Mouse (Mus musculus) embryonic stem cell, embryonic (primary cell): ENCODE results near the gene Limk2.

ENCODE experiments used
- CTCF ChIA-PET, 4 experiments: fragments of 300-600 bp in 2 of 4; fragments of 350-600 bp in 2 of 4; sonication (Branson Sonifier 250); formaldehyde crosslinking; loops; one replicate each; lab custom pipeline; 2022; ENCODE audit warnings: inconsistent platforms in 2 of 4; lab: Charles Lee
- POLR2A ChIA-PET, 4 experiments: fragments of 300-600 bp in 2 of 4; fragments of 350-600 bp in 2 of 4; sonication (Branson Sonifier 250); formaldehyde crosslinking; loops; one replicate each; lab custom pipeline; 2022; ENCODE audit warnings: antibody characterized with exemption in 4 of 4, inconsistent platforms in 1 of 4; lab: Charles Lee

Gene Limk2

DNA sequence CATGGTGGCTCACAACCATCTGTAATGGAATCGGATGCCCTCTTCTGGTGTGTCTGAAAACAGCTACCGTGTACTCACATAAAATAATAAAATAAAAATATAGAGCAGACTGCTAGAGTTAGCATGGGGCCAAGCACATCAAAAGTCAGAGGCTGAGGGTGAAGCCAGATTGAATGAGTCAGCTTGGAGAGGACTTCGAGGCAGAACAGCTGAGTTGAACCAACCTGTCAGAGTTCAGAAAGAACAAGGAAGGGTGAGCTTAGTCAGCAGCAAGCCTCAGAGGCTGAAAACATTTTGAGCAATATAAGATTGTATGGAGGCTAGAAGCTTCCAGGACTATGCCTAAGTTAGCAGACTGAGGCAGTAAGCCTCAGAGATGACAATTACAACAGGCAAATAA lies 90.7 kb downstream of the Limk2 start:
- ChIA-PET POLR2A (interaction anchor here in 3 of 4 experiments (0.7 to 26.9 kb wide), 11 partner anchors 11 to 137 kb away, joined by 3 to 524 read pairs (median 5); partner anchors contain the start of genes Drg1 (in 2 of the 3), Patz1 (in 1 of the 3) and Pik3ip1 (in 1 of the 3)), CTCF (interaction anchor here in 2 of 4 experiments (0.6 to 1.3 kb wide), 2 partner anchors 14 to 1162 kb away, joined by 3 to 5 read pairs; no protein-coding TSS in a partner anchor)

DNA sequence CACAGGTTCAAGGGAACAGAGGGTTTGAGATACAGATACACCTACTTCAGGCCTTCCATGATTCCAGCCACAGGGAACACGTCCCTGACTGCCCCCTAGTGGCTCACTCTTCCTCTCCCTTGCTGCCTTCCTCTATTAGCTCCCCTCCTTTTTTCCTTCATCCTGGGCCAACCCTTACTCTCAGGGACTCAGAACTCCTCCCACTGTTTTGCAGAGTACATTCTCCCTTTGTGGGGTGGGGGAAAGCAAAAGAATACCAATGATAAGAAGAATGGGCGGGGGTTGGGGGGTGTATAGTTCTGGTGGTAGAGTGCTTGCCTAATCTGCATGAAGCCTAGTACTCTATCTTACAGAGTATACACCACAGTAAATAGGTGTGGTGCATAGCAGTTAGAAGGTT lies 94.8 kb downstream of the Limk2 start:
- ChIA-PET POLR2A (interaction anchor here (0.6 to 26.9 kb wide), 46 partner anchors 8 to 416 kb away, joined by 3 to 524 read pairs (median 6); partner anchors contain the start of genes Drg1 (in 4 of the 4), Pik3ip1 (in 3 of the 4) and Patz1 (in 2 of the 4)), CTCF (interaction anchor here (0.5 to 2.8 kb wide), 50 partner anchors 8 to 857 kb away, joined by 3 to 16 read pairs (median 5); partner anchors contain the start of genes Drg1 (in 4 of the 4), Pik3ip1 (in 2 of the 4) and Patz1 (in 1 of the 4))

DNA sequence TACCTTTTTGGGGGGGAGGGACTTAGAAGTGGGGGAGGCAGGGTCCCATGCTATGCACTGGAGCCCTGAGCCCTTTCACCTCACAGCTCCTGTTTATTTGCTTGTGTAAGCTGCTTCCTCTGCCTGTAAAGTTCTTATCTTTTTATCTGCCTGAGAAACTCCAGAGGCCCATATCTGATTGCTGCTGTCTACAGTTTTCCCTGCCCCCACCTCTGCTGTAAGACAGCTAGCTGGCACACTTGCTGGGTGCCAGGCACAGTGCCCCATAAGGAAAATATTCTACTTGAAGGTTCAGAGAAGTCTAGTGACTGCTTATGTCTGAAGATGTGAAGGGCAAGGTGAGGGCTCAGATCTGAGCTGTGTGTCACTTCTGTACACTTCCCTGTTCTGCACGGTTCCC lies 95.7 kb downstream of the Limk2 start:
- POLR2A ChIA-PET: interaction anchor here in 3 of 4 experiments (0.9 to 26.9 kb wide), 17 partner anchors 9 to 105 kb away, joined by 3 to 524 read pairs (median 11); partner anchors contain the start of genes Pik3ip1 (in 3 of the 3), Drg1 (in 2 of the 3) and Patz1 (in 2 of the 3)
- CTCF ChIA-PET: interaction anchor here (0.6 to 1.7 kb wide), 10 partner anchors 9 to 176 kb away, joined by 3 to 8 read pairs (median 3); partner anchors contain the start of gene Drg1 (in 1 of the 4)

DNA sequence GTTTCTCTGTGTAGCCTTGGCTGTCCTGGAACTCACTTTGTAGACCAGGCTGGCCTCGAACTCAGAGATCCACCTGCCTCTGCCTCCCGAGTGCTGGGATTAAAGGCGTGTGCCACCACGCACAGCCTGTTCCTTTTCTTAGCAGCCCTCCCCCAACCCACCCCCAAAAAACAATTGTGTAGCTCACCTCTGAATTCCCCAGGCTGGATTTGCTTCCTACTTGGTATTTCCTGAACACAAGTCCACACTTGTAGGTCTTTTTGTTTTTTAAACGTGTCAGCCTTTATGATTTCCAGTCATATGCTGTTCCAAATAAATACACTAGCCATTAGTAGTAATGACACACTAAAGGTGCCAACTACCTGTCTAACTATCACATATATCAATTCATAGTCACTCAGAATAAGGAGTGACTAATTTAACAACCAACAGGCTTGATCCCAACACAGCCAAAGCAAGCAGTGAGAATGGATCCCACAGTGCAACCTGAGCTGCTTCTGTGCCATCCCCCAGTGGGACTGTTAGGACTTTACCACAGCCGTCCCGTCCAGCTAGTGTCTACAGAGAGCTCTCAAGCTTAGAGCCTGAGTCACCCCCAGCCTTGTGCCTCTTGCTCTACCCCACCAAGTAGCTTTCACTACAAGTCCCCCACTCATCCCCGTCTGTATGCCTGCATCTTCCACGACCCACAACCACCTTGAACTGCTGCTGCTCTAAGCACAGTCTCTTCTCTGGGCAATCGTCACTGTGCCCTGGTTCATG lies 97.2 kb downstream of the Limk2 start:
- POLR2A ChIA-PET: interaction anchor here in 3 of 4 experiments (0.6 to 26.9 kb wide), 19 partner anchors 10 to 180 kb away, joined by 3 to 524 read pairs (median 4); partner anchors contain the start of genes Drg1 (in 2 of the 3), Patz1 (in 2 of the 3) and Sfi1 (in 1 of the 3)
- CTCF ChIA-PET: interaction anchor here (0.5 to 1.4 kb wide), 6 partner anchors 12 to 51 kb away, joined by 3 to 4 read pairs (median 3); no protein-coding TSS in a partner anchor

DNA sequence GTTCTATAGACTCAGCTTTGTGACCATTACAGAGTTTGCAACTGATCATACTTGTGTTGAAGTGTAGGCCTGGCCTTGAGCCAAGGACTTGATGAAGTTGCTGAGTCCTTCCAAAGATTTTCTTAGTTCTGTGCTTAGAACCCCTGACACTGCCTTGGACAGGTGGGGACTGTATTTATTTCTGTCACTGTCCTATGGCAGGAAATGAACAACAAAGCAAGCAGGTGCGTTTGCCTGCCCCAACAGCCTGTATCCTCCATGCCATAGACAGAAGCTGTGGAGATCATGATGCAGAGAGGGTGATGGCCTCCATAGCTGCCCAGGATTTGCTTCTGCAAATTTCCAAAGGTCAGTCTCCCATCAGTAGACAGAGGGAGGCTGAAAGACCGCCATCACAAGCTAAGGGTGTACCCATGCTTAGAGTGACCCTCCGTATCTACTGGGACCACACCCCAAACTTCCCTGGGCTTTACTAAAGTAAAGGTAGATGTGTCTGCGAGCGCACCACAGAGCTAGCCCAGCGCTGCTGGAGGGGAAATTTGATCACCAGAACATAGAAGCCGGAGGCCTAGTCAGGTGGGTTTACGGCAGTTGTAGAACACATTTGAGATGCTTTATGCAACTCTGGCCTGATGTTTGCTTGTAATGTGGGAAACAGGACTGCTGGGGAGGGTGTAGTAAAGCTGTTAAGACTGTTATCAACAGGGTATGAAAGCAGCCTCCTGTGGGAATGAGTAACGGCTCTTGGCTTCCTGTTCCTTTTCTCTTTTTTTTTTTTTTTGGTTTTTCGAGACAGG lies 98.0 kb downstream of the Limk2 start:
- ChIA-PET POLR2A (interaction anchor here in 3 of 4 experiments (0.6 to 26.9 kb wide), 17 partner anchors 9 to 118 kb away, joined by 3 to 524 read pairs (median 5); partner anchors contain the start of genes Drg1 (in 2 of the 3), Patz1 (in 2 of the 3) and Sfi1 (in 1 of the 3)), CTCF (interaction anchor here (0.6 to 1.5 kb wide), 5 partner anchors 12 to 50 kb away, joined by 3 to 18 read pairs (median 3); no protein-coding TSS in a partner anchor)

DNA sequence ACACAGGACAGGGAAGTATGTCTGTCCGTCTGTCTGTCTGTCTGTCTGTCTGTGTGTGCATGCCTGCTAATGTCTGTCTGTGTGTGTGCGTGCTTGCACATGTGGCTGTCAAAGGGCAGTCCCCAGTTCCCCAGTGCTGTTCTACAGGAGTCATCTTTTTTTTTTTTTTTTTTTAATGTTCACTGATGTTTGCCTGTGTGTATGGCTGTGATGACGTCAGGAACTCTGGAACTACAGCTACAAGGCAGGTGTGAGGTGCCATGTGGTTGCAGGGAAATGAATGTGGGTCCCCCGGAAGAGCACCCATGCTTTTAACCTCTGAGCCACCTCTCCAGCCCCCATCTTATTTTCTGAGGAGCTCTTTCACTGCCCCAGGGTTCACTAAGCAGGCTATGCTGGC lies 99.1 kb downstream of the Limk2 start:
- POLR2A ChIA-PET: interaction anchor here in 2 of 4 experiments (1.0 to 26.9 kb wide), 9 partner anchors 12 to 62 kb away, joined by 3 to 524 read pairs (median 5); partner anchors contain the start of genes Patz1 (in 2 of the 2) and Drg1 (in 1 of the 2)
- CTCF ChIA-PET: interaction anchor here in 2 of 4 experiments (0.7 to 1.5 kb wide), 3 partner anchors 11 to 21 kb away, joined by 3 to 4 read pairs (median 3); no protein-coding TSS in a partner anchor

DNA sequence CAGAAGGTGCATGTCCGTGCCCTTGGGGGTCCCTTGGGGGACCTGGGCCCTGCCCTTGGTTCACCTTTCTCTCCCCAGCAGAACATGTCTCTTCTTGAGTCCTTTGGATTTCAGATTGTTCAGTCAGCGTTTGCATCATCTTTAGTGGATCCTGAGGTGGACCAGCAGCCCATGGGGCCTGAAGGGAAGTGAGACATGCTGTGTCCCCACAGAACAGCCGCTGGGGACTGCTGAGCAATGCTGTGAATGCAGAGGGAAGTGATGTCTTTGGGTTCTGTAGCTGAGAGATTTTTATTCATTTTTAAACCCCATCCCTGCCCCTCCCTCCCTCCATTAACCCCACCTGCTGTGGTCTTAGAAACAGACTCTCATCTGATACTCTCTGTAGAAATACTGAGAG lies 101.1 kb downstream of the Limk2 start:
- POLR2A ChIA-PET: interaction anchor here (0.5 to 26.9 kb wide), 13 partner anchors 2 to 147 kb away, joined by 3 to 524 read pairs (median 5); partner anchors contain the start of genes Drg1 (in 2 of the 4) and Patz1 (in 1 of the 4)
- CTCF ChIA-PET: interaction anchor here in 1 of 4 experiments (0.6 kb wide), 1 partner anchor 35 kb away, joined by 3 read pairs; no protein-coding TSS in a partner anchor

DNA sequence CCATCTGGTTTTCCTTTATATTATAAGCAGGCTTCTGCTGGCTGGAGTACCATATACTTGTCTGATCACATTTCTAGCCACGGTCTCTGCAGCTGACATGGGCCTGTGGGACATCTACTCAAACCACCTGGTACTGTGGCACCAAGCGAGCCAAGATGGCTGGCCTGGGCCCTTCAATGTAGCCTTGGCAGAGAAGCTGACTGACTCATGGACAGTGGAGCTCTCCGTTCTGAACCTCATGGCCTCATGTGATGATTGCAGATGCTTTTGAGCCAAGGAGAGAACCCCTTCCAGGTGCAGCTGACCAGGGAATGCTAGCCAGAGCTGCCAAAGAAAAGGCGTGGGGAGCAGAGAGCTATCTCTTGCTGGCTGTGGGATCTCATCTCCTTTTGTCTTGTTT lies 103.2 kb downstream of the Limk2 start:
- ChIA-PET POLR2A (interaction anchor here (1.0 to 26.9 kb wide), 8 partner anchors 4 to 39 kb away, joined by 3 to 524 read pairs (median 10); partner anchors contain the start of genes Drg1 (in 1 of the 4) and Patz1 (in 1 of the 4)), CTCF (interaction anchor here in 1 of 4 experiments (0.6 kb wide), 1 partner anchor 122 kb away, joined by 7 read pairs; no protein-coding TSS in a partner anchor)

DNA sequence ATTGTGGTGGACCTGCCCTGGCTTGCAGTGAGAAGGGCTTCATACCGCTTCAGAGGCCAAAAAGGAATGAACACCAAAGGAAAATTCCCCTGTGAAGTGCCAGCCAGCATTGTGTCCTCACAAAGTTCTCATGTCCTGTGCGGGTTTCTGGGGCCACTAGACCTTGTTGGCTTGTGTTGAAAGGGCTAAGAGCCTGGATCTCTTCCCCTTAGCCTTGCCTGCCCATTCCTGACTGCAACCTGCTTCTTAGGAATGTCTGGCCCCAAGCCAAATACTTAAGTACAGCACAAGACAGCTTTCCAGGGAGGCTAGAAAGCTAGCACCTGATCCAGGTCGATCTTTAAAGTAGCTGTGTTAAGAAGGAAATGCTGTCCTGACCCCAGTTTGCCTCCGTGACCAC lies 106.2 kb downstream of the Limk2 start:
- ChIA-PET CTCF (interaction anchor here (0.5 to 3.5 kb wide), 8 partner anchors 9 to 45 kb away, joined by 3 to 16 read pairs (median 4); no protein-coding TSS in a partner anchor), POLR2A (interaction anchor here (0.6 to 26.9 kb wide), 22 partner anchors 7 to 110 kb away, joined by 3 to 556 read pairs (median 6); partner anchors contain the start of genes Drg1 (in 3 of the 4), Patz1 (in 2 of the 4) and Sfi1 (in 1 of the 4))

DNA sequence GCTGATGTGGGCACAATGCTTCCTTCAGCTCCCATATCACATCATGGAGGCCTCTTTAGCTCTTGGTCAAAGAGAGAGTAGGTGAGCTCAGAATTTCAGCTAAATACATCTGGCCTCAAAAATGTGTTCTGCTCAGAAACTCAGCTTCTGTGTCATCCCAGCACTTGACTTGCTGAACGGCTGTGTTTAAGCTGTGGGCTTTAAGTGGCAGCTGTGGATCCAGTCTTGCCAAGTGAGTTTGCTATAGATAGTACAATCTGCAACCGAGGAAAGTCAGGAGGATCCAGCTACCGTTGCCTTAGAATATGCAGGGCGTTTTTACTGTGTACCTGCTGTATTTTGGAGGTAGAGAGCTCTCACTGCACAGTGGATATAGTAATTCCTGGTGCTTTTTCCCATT lies 106.6 kb downstream of the Limk2 start:
- POLR2A ChIA-PET: interaction anchor here (0.6 to 26.9 kb wide), 23 partner anchors 7 to 110 kb away, joined by 3 to 556 read pairs (median 7); partner anchors contain the start of genes Drg1 (in 3 of the 4), Patz1 (in 2 of the 4) and Sfi1 (in 1 of the 4)

DNA sequence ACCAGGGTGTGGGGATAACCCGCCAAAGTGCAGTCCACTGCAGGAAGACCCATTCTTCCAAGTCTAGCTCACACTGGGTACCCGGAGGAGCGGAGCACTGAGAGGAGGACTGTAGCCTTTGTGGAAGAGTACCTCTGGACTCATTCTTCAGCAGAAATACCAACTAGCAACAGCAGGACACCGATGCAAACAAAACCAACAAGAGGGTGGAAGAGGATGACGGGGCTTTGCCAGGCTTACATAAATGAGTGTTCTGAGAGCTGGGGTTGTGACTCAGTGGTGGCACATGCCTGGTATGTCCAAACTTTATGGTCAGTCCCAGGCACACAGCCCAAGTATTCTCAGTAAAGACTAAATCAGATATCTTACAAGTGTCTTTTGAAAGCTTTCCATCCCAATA lies 107.9 kb downstream of the Limk2 start:
- ChIA-PET CTCF (interaction anchor here in 2 of 4 experiments (1.0 to 3.5 kb wide), 2 partner anchors 13 kb away, joined by 3 to 16 read pairs; no protein-coding TSS in a partner anchor), POLR2A (interaction anchor here in 3 of 4 experiments (0.6 to 26.9 kb wide), 10 partner anchors 6 to 35 kb away, joined by 3 to 556 read pairs (median 14); partner anchors contain the start of genes Drg1 (in 3 of the 3) and Patz1 (in 2 of the 3))

More for the DNA sequence above, 106.6 kb downstream of the Limk2 start:
- CTCF ChIA-PET: interaction anchor here (0.5 to 3.5 kb wide), 7 partner anchors 9 to 45 kb away, joined by 3 to 16 read pairs (median 4); no protein-coding TSS in a partner anchor

DNA sequence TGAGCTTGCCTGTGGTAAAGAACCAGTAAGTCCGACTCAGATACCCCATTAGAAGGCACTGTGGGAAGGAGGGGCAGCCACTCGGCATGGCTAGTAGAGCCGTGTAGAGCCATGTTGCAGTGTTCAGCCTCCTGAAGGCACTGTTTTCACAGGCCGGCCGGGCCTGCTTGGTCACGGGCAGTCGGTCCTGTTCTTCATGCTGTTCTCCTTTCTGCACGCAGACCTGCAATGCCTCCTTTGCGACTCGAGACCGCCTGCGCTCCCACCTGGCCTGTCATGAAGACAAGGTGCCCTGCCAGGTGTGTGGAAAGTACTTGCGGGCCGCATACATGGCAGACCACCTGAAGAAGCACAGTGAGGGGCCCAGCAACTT lies 110.2 kb downstream of the Limk2 start:
- ChIA-PET CTCF (interaction anchor here in 2 of 4 experiments (0.7 to 1.3 kb wide), 3 partner anchors 12 to 18 kb away, joined by 3 to 5 read pairs (median 3); no protein-coding TSS in a partner anchor), POLR2A (interaction anchor here in 3 of 4 experiments (0.6 to 26.9 kb wide), 11 partner anchors 4 to 165 kb away, joined by 3 to 556 read pairs (median 7); partner anchors contain the start of genes Patz1 (in 2 of the 3), Drg1 (in 1 of the 3) and Pik3ip1 (in 1 of the 3))

DNA sequence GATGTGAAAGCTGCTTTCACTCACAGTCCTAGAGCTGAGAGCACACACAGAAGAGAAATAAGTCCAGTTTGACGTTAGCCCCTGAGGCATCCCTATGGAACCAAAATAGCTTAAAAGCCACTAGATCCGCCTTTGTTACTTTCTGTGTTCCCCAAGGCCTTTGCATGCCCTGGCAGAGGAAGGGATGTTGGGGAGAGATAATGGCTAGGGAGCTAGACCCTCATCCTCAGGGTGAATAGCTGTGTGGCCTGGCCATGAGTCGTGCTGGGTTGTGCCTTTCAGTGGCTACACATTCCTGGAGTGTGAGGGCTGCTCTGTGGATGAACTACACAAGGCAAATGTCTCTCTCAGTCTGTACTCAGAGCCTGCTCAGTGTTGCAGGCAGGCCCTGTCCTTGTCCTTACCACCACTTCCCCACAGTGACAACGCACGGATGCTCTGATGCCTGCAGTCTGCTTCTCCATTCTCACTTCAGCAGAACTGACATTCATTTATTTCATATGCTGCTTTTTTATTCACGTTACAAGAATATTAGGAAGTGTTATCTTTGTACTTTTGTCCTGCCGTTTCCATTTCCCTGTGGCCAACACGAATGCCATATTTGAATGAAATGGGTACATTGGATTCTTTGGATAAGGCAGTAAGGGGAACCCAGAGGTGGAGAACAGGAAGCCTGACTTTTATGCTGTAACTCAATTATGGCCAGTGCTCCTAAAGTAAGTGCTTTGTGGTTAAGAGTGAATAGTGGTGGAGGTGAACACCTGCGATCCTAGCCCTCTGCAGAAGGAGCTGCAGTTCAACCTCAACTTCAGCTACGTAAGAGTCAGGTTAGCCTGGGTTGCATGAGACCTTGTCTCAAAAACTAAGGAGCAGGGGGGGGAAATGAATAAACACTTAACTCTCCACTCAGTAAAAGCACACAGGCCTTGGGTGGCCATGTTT lies 110.8 kb downstream of the Limk2 start:
- ChIA-PET CTCF (interaction anchor here in 2 of 4 experiments (0.7 to 1.3 kb wide), 3 partner anchors 13 to 19 kb away, joined by 3 to 5 read pairs (median 3); no protein-coding TSS in a partner anchor), POLR2A (interaction anchor here in 3 of 4 experiments (0.6 to 26.9 kb wide), 14 partner anchors 3 to 154 kb away, joined by 3 to 556 read pairs (median 6); partner anchors contain the start of genes Drg1 (in 3 of the 3) and Patz1 (in 2 of the 3))

DNA sequence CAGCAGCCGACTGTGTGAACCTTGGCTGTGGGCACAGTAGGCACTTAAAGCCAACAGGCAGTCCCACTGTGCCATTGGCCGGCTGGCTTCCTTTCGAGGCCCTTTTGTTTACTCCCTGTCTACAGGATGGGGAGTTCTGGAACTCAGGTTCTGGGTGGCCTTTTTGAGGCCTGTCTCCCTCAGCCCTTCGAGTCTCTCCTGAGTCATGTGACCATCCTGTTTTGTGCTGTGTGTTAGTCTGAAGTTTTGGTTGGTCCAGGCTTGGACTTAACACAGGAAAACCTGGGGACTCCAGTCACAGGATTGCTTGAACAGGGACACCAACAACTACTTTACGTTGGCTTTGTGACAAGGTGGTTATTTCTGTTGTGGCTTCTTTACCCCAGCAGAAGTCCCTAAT lies 112.9 kb downstream of the Limk2 start:
- POLR2A ChIA-PET: interaction anchor here in 2 of 4 experiments (1.2 to 26.9 kb wide), 8 partner anchors 11 to 352 kb away, joined by 3 to 556 read pairs (median 6); partner anchors contain the start of genes Drg1 (in 1 of the 2) and Morc2a (in 1 of the 2)
- CTCF ChIA-PET: no interaction called here

DNA sequence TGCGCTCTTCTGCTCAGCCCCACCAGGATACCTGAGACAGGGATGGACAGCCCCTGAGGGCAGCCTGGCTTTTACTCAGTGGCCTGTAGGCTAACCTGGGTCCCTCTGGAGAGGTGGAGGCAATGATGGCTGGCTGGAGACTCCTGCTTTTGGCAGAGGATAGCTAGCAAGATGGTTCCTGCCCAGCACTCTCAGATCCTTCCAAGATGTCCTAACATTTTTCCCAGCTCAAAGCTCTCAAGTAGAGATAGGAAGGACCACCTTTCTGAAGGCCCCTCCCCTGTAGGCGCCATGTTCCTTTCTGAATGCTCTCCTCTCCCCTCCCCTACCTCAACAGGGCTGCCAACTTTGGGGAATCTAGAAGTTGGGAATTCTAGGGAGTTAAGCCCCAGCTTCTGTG lies 114.3 kb downstream of the Limk2 start:
- ChIA-PET CTCF (interaction anchor here in 1 of 4 experiments (0.9 kb wide), 1 partner anchor 19 kb away, joined by 4 read pairs; no protein-coding TSS in a partner anchor), POLR2A (interaction anchor here in 2 of 4 experiments (1.0 to 26.9 kb wide), 14 partner anchors 7 to 354 kb away, joined by 3 to 556 read pairs (median 12); partner anchors contain the start of genes Drg1 (in 2 of the 2) and Morc2a (in 1 of the 2))
